Mouse (Mus musculus) small intestine, adult 2 months (tissue): ENCODE measurements around the gene Fcgr1.

Experiments
- CTCF ChIP-seq: fragments of 200-500 bp; IDR thresholded peaks from 2 replicates; pipeline ENCODE4 v1.5.1; 2012; ENCODE audit warnings: low read depth, mild to moderate bottlenecking, control low read depth, inconsistent platforms, low read length, moderate library complexity, mixed read lengths; ENCODE audit not compliant: insufficient replicate concordance, insufficient read length; ENCODE audit errors: extremely low read depth
- POLR2A ChIP-seq: fragments of 200-500 bp; IDR thresholded peaks from 2 replicates; pipeline ENCODE4 v1.6.1; 2012; ENCODE audit warnings: low read depth, mild to moderate bottlenecking, control low read depth, inconsistent platforms, low read length, moderate library complexity

GRCm38 (mm10) chr3:96247356-96248140 is 46.2 kb downstream of the Fcgr1 start:
- TF ChIP-seq POLR2A: no peak
- no peak for TF ChIP-seq CTCF
